Mouse (Mus musculus) limb, embryonic 14.5 days (tissue): Measurements from ENCODE around the gene Gm11983. TPM values are rescaled to one million over a fixed set of nuclear protein-coding genes. Genes with fewer than 3 reads are reported as not detected.
"Not testable (repeated sequence)": the region's sequence is repeated elsewhere in the genome, so short reads cannot be mapped to it uniquely, and the experiment has no call there.

ENCODE experiments used
- ATAC-seq: fragments of 200-750 bp; cut with Nextera tagmentation; 2 replicates; pipeline ENCODE4 v1.8.0; 2017; ENCODE audit warnings: low read depth, moderate number of reproducible peaks, moderate TSS enrichment; ENCODE audit not compliant: low FRiP score
- DNase-seq: peaks from one replicate; pipeline ENCODE4 v3.0.0-alpha.2; 2015; ENCODE audit warnings: low spot score
- H3K27ac ChIP-seq: fragments of 300-500 bp; sonication (generic); replicated peaks from 2 replicates; pipeline ENCODE4 v1.5.1; 2014; ENCODE audit warnings: low read depth, mild to moderate bottlenecking, low read length, moderate library complexity, mixed read lengths
- H3K27me3 ChIP-seq: fragments of 300-500 bp; sonication (generic); 2 replicates; pipeline ENCODE4 v1.6.1; 2014; ENCODE audit warnings: low read length, mixed read lengths; ENCODE audit not compliant: control insufficient read depth, insufficient read depth
- H3K36me3 ChIP-seq: fragments of 300-500 bp; sonication (generic); 2 replicates; pipeline ENCODE4 v1.6.1; 2014; ENCODE audit warnings: mild to moderate bottlenecking, low read length, moderate library complexity, mixed read lengths; ENCODE audit not compliant: control insufficient read depth, insufficient read depth
- H3K4me1 ChIP-seq: fragments of 300-500 bp; sonication (generic); 2 replicates; pipeline ENCODE4 v1.6.1; 2014; ENCODE audit warnings: antibody characterized with exemption, low read length, mixed read lengths; ENCODE audit not compliant: control insufficient read depth, insufficient read depth
- H3K4me2 ChIP-seq: fragments of 300-500 bp; sonication (generic); replicated peaks from 2 replicates; pipeline ENCODE4 v1.6.1; 2014; ENCODE audit warnings: low read depth, mild to moderate bottlenecking, low read length, moderate library complexity; ENCODE audit not compliant: severe bottlenecking
- H3K4me3 ChIP-seq: fragments of 300-500 bp; sonication (generic); replicated peaks from 2 replicates; pipeline ENCODE4 v1.5.1; 2014; ENCODE audit warnings: low read length
- H3K9ac ChIP-seq: fragments of 300-500 bp; sonication (generic); 2 replicates; pipeline ENCODE4 v1.6.1; 2014; ENCODE audit warnings: mild to moderate bottlenecking, low read depth, low read length, moderate library complexity; ENCODE audit not compliant: severe bottlenecking
- H3K9me3 ChIP-seq: fragments of 300-500 bp; sonication (generic); 2 replicates; pipeline ENCODE4 v1.6.1; 2016; ENCODE audit warnings: low read length; ENCODE audit not compliant: control insufficient read depth
- POLR2A ChIP-seq: fragments of 200-500 bp; IDR thresholded peaks from 2 replicates; pipeline ENCODE4 v1.8.0; 2012; ENCODE audit warnings: inconsistent platforms, mild to moderate bottlenecking, moderate library complexity, borderline replicate concordance; ENCODE audit not compliant: insufficient read depth, insufficient read length; ENCODE audit errors: extremely low read depth
- WGBS: fragments of 180-500 bp; shearing (Covaris S2); extraction: QIAGEN DNeasy Blood & Tissue Kit; methylation state at CpG from one replicate; pipeline ENCODE4 v1.1.7; 2014; 5-methylcytosine and 5-hydroxymethylcytosine counted together
- polyA plus RNA-seq, 2 experiments: library from polyadenylated mRNA; depleted of rRNA in 1 of 2; stranded (reverse) in 1 of 2; unstranded in 1 of 2; fragments of >200 nt; fragmentation: Nextera tagmentation in 1 of 2; extraction: Ambion mirVana in 1 of 2; gene quantifications; 2 replicates each; pipeline versions ENCODE4 v1.2.1 to v1.2.3; 2012 to 2014

Gene Gm11983
- polyA plus RNA-seq (2012; rRNA removed) (not detected in 2 replicates), polyA plus RNA-seq (2014; fragmentation: Nextera tagmentation; extraction: Ambion mirVana) (not detected in 2 replicates)

DNA sequence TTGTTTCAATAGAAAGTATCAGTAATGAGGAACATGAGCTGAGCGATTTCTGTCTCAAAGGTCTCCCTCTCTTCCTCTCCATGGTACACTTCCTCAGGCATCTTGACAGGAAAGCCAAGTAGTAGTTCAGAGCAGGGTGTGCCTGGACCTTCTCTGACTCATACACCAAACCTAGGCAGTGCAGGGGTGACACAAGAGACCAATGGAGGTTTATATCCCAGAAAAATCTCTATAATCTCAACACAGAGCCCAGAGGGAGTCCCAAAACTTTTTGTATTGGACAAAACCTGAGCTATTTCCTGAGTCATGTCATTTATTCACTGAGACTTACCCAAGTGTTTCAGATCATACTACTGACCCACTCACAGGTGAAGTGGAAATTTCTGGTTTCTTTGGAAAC, at the start of gene Gm11983:
Gene Gm11983 (minus strand): TSS at position 101 of the 400 bp plus-strand sequence.
- Histone ChIP-seq H3K4me2 (no peak within 1 kb of the TSS), H3K9ac (no peak within 1 kb of the TSS), H3K27me3 (no peaks in the 10 kb centered on the region), H3K36me3 (no peaks in the 10 kb centered on the region), H3K4me1 (no peaks in the 10 kb centered on the region), H3K27ac (no peak within 1 kb of the TSS), H3K9me3 (no peaks in the 10 kb centered on the region), H3K4me3 (no peak within 1 kb of the TSS)
- 92% methylated on average over 1 of the region's 1 CpGs for WGBS
- DNase-seq = no peak
- no peak for ATAC-seq
- TF ChIP-seq POLR2A = no peak

DNA sequence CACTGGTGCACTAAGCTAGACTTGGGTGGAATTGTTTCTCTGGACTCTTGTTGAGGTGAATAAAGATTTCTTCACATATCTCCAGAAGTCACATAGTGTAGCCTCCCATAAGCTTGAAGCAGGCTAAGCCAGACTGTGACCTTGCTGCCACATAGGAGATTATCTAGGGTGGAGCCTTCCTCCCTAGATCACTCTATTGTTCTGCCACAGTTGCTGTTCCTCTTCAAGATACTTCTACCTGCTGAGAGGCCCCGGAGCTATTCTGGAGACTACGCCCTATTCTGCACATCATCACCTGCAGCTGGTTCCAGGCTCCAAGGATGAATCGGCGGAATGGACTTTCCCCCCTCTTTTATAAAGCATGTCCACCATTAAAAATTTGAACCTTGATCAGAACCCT, 45.6 kb upstream of the Gm11983 start:
- H3K9ac ChIP-seq, H3K4me3 ChIP-seq, DNase-seq, H3K27ac ChIP-seq, H3K36me3 ChIP-seq, H3K4me2 ChIP-seq, H3K4me1 ChIP-seq, H3K27me3 ChIP-seq, H3K9me3 ChIP-seq, ATAC-seq: not testable (repeated sequence)
- WGBS = 90% methylated on average over 4 of the region's 4 CpGs

DNA sequence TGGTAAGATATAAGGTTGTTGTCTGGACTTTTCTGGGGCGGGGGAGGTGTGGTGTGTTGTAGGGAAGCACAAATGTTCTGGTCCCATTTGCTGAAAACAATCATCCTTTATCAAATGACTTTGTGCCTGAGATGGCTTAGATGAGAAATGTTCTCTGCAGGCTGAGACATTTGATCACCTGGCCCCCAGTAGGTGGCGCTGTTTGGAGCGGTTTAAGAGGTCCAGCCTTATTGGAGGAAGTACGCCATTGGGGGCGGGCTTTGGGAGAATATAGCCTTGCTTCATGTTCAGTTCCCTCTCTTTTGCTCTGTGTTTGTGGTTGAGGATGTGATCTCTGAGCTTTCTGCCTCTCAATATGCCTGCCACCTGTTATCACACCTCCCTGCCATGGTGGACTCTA, 44.2 kb upstream of the Gm11983 start:
- Histone ChIP-seq H3K9ac (no peak overlapping the region), H3K27ac (no peak overlapping the region), H3K4me3 (no peak overlapping the region), H3K36me3 (no peaks in the 10 kb centered on the region), H3K4me1 (no peaks in the 10 kb centered on the region), H3K4me2 (no peak overlapping the region), H3K9me3 (no peaks in the 10 kb centered on the region), H3K27me3 (no peaks in the 10 kb centered on the region)
- DNase-seq (no peak), ATAC-seq (no peak)
- 44% methylated on average over 5 of the region's 5 CpGs for WGBS
- no peak for TF ChIP-seq POLR2A

GRCm38 (mm10) chr11:6877740-6878139, 40.3 kb upstream of the Gm11983 start:
- ATAC-seq (no peak), DNase-seq (no peak)

GRCm38 (mm10) chr11:6870947-6871346, 33.5 kb upstream of the Gm11983 start:
- ATAC-seq (no peak), DNase-seq (no peak)
- TF ChIP-seq POLR2A = no peak
- no peak overlapping the region for H3K4me3 ChIP-seq
- no peaks in the 10 kb centered on the region for H3K36me3 ChIP-seq
- 68% methylated on average over 1 of the region's 1 CpGs for WGBS
- H3K4me2 ChIP-seq = no peak overlapping the region
- H3K9ac ChIP-seq = no peak overlapping the region
- H3K27ac ChIP-seq = no peak overlapping the region
- no peaks in the 10 kb centered on the region for H3K27me3 ChIP-seq
- no peaks in the 10 kb centered on the region for H3K4me1 ChIP-seq
- H3K9me3 ChIP-seq = no peaks in the 10 kb centered on the region

More at GRCm38 (mm10) chr11:6877740-6878139, 40.3 kb upstream of the Gm11983 start:
- TF ChIP-seq POLR2A = no peak
- H3K4me3 ChIP-seq = no peak overlapping the region
- no peaks in the 10 kb centered on the region for H3K4me1 ChIP-seq
- H3K4me2 ChIP-seq = no peak overlapping the region
- WGBS = 56% methylated on average over 6 of the region's 6 CpGs
- H3K27ac ChIP-seq = no peak overlapping the region
- H3K36me3 ChIP-seq = no peaks in the 10 kb centered on the region
- no peaks in the 10 kb centered on the region for H3K9me3 ChIP-seq
- no peak overlapping the region for H3K9ac ChIP-seq
- H3K27me3 ChIP-seq = no peaks in the 10 kb centered on the region

DNA sequence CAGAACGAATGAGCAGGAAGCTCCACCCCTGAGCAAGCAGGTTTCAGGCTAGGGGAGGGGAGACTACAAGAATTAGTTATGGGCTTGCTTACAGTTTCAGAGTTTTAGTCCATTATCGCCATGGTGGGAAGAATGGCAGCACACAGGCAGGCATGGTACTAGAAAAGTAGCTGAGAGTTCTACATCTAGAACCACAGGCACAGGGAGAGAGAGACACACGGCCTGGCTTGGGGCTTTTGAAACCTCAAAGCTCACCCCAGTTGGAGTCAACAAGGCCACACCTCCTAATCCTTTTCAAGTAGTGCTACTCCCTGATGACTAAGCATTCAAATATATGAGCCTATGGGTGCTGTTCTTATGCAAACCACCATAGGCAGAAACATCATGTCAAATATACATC, 28.1 kb upstream of the Gm11983 start:
- no peak for TF ChIP-seq POLR2A
- DNase-seq = no peak
- Histone ChIP-seq H3K9me3 (no peaks in the 10 kb centered on the region), H3K36me3 (no peaks in the 10 kb centered on the region), H3K27me3 (no peaks in the 10 kb centered on the region), H3K4me3 (no peak overlapping the region), H3K9ac (no peak overlapping the region), H3K27ac (no peak overlapping the region), H3K4me1 (no peaks in the 10 kb centered on the region), H3K4me2 (no peak overlapping the region)
- WGBS = 92% methylated on average over 2 of the region's 3 CpGs
- ATAC-seq = no peak
